Mouse (Mus musculus) T-cell, adult 66 days (primary cell): ENCODE data around the gene Ghdc. TPM values are rescaled to one million over a fixed set of nuclear protein-coding genes. Genes with fewer than 3 reads are reported as not detected.

Experiments
- total RNA-seq, 2 experiments: library from RNA; stranded (reverse); gene quantifications; 3 replicates in 1 of 2; 4 replicates in 1 of 2; pipeline ENCODE4 v1.2.4; 2023

The Ghdc gene
- 1 to 10 TPM; 6.3 to 6.5 TPM for total RNA-seq

DNA sequence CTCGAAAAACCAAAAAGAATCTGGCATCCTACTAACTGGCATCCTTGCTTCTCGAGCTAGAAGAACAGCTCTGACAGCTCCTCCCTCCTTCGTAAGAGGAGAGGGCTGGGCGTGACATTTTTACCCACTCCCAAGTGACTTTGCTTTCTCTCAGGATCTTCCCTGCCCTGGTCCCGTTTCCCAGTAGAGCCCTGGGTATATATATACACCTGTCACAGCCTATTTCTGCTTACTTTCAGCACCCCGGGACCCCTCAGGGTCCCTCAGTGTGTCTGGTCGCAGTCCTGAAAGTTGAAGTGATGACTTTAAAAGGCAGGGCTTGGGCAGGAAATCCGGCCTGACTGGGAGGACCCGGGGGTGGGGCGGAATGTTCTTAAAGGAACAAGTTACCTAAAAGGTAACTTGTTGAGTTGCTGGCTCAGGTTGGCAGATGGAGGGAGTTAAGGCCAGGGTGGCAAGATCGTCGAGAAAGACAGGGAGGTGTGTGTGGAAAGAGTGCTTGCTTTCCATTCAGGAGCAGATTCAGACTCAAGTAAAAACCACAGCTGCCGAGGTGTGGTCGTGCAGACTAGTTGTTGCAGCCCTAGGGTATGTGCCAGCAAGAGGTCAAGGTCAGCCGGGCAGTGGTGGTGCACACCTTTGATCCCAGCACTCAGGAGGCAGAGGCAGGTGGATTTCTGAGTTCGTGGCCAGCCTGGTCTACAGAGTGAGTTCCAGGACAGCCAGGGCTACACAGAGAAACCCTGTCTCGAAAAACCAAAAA is at the start of gene Ghdc:
Gene Ghdc, minus strand, starts transcription at position 312 of the 763 bp plus-strand sequence.

DNA sequence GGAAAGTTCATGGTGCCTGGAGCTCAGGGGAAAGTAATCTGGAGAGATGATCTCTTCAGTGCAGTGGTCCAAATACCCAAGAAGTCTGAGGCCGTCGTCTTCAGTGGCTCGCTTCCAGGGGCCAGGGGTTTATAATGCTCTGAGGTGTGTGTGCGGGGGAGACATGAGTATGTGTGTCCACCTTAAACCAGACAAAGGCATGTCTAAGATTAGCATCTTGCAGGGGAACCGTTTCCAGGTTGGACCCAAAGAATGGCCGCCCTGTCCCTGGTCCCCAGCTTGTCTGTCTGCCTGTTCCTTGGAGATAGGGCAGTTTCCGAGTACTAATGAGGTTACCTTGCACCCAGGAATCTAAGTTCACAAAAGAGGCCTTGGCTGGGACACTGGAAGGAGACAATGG is 7.9 kb downstream of the Ghdc start, which contains the start of gene Hcrt:
Gene Hcrt, minus strand, starts transcription at position 101 of the 400 bp plus-strand sequence.

DNA sequence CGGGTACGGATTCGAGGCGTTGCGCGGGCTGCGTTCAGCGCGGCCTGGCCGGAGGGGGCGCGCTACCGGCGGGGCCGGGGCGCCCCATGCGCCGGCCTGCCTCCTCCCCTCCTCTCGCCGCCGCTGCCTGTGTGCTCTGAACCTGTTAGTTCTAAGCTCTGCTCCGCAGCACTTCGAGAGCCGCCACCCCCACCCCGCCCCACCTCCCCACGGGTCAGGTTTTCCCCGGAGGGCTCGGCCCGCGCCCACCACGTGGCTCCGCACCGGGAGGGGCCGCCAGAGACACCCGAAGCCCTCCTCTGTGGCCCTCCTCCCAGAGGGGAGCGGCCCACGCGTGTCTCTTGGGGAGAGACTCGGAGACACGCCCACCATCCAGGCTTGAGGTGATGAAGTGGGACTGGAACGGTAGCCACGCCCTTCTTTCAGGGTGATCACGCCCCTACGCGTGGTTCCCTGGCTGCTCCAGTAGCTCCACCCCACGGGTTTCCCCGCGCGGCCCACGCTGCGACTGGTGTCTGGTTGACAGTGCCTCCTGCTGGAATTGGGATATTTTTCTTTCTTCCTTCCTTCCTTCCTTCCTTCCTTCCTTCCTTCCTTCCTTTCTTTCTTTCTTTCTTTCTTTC is 11.0 kb downstream of the Ghdc start, which contains the start of gene Kcnh4:
Gene Kcnh4, minus strand, starts transcription at position 332 of the 623 bp plus-strand sequence.

DNA sequence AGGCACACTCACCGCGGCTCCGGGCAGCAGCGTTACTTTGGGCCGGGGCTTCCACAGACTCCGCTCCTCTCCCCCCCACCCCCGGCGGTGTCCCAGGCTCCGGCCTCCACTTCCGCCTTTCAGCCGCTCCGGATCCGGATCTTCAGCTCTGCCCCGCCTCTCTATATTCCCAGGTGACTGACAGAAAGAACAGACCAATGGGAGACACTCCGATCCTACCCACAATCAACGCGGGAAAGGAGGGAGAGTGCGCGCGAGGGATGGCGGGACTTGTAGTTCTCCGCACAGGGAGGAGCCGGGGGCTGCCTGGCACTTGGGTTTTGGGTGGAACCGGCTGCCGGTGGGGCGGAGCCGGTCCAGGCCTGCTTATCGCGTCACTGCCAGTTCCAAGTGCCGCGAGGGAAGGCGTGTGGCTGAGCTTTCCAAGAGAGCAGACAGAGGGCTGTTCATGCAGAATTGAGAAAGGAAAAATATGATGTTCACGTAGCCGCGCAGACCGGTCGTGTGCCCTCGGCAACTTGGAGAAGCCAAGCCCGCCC is 32.6 kb downstream of the Ghdc start, which contains the start of gene Rab5c:
Gene Rab5c, minus strand, starts transcription at position 150 of the 539 bp plus-strand sequence.

Other genes with a start within 250 kb of the Ghdc start
- gene Acly, start 243.0 kb downstream of the Ghdc start, total RNA-seq: 100 to 1,000 TPM; 146 to 160 TPM
- gene Ttc25, start 225.3 kb downstream of the Ghdc start, total RNA-seq: not detected
- 100 to 1,000 TPM; 124 to 136 TPM for gene Cnp, start 196.1 kb downstream of the Ghdc start, total RNA-seq
- gene Nkiras2, start 151.7 kb downstream of the Ghdc start, total RNA-seq: 10 to 100 TPM; 18.6 to 23.3 TPM
- 100 to 1,000 TPM; 398 to 430 TPM for gene Dnajc7, start 150.8 kb downstream of the Ghdc start, total RNA-seq
- gene Zfp385c, start 78.5 kb downstream of the Ghdc start, total RNA-seq: not detected
- 10 to 100 TPM; 12.2 to 15.1 TPM for gene Dhx58, start 66.7 kb downstream of the Ghdc start, total RNA-seq
- 10 to 100 TPM; 44.5 to 49.7 TPM for gene Kat2a, start 58.5 kb downstream of the Ghdc start, total RNA-seq
- not detected for gene Hspb9, start 57.1 kb downstream of the Ghdc start, total RNA-seq
- 100 to 1,000 TPM; 121 to 133 TPM for gene Rab5c, start 32.7 kb downstream of the Ghdc start, total RNA-seq
- gene Kcnh4, start 11.0 kb downstream of the Ghdc start, total RNA-seq: under 1 TPM; 0.23 to 0.24 TPM
- not detected for gene Hcrt, start 8.0 kb downstream of the Ghdc start, total RNA-seq
- 100 to 1,000 TPM; 129 to 142 TPM for gene Stat5b, start 79.8 kb upstream of the Ghdc start, total RNA-seq
- gene Stat5a, start 88.4 kb upstream of the Ghdc start, total RNA-seq: 10 to 100 TPM; 84.3 to 91.3 TPM
- 100 to 1,000 TPM; 263 to 271 TPM for gene Stat3, start 168.6 kb upstream of the Ghdc start, total RNA-seq
- gene Cavin1, start 199.9 kb upstream of the Ghdc start, total RNA-seq: under 1 TPM; 0.27 to 0.82 TPM
- gene Atp6v0a1, start 238.5 kb upstream of the Ghdc start, total RNA-seq: 1 to 10 TPM; 2.2 to 4.0 TPM